Mouse (Mus musculus): ENCODE results near the gene Ms4a6d. TPM values are rescaled to one million over a fixed set of nuclear protein-coding genes. Genes with fewer than 3 reads are reported as not detected.

The Ms4a6d gene
- polyA plus RNA-seq (2014; fragmentation: Nextera tagmentation; extraction: Ambion mirVana), result 1.9 and 3.5 TPM in 2 replicates

DNA sequence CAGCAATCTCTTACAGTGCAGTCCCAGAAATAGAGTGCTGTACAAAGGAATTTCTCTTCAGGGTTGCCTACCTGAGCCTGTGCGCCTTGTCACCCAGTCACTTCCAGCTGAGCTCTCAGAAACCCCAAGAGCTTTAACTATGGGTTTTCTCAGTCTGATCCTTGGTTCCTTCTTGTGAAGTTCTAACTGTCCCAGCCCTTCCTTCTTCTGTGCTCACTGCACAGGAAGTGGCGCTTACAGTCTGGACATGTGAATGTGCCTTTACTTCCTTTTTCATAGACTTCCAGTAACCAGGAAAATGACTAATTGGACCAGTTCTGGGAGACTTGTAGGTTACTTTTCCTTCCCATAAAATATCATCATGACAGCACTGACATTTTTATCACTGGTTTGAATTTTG is at the start of gene Ms4a6d:
Gene Ms4a6d, minus strand, starts transcription at position 247 of the 400 bp plus-strand sequence.
- DNase-seq (ENCODE audit: low spot score) (no peak), ATAC-seq (ENCODE audit: insufficient read depth, low FRiP score, low TSS enrichment) (no peak)
- H3K27ac ChIP-seq (ENCODE audit: low read depth, low read length), result no peak within 1 kb of the TSS
- H3K4me2 ChIP-seq (ENCODE audit: low read depth), result no peak within 1 kb of the TSS
- no peaks in the 10 kb centered on the region for H3K27me3 ChIP-seq (ENCODE audit: control insufficient read depth, insufficient read depth, low read length)
- no peak within 1 kb of the TSS for H3K4me3 ChIP-seq (ENCODE audit: low read depth, low read length)
- no peak within 1 kb of the TSS for H3K9ac ChIP-seq (ENCODE audit: low read length)
- WGBS, result 90% methylated on average over 2 of the region's 2 CpGs
- H3K4me1 ChIP-seq (ENCODE audit: control insufficient read depth, insufficient read depth, low read length), result no peaks in the 10 kb centered on the region
- H3K36me3 ChIP-seq (ENCODE audit: control insufficient read depth, insufficient read depth, low read length), result no peaks in the 10 kb centered on the region
- H3K9me3 ChIP-seq (ENCODE audit: control insufficient read depth, low read length), result no peaks in the 10 kb centered on the region

DNA sequence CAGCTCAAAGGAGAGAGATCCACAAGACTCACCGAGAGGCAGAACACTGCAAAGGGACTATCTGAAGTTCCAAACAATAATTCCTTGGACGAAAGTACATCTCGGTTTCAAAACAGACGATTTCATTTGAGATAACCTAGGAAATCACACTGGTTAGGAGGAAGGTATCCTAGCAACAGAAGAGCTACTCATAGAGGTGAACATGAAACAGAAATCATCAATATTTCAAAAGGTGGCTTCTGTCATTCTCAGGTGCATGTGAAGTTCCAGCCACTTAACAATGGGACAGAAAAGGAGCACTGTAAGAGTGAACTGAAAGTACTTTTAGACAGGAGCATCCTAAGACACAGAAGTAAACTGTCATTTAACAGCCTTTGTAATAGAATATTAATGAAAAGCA is 44.9 kb upstream of the Ms4a6d start:
- ATAC-seq (ENCODE audit: insufficient read depth, low FRiP score, low TSS enrichment), result no peak
- no peak overlapping the region for H3K27ac ChIP-seq (ENCODE audit: low read depth, low read length)
- H3K9me3 ChIP-seq (ENCODE audit: control insufficient read depth, low read length), result no peaks in the 10 kb centered on the region
- no peak overlapping the region for H3K9ac ChIP-seq (ENCODE audit: low read length)
- no peaks in the 10 kb centered on the region for H3K27me3 ChIP-seq (ENCODE audit: control insufficient read depth, insufficient read depth, low read length)
- H3K4me2 ChIP-seq (ENCODE audit: low read depth), result no peak overlapping the region
- H3K4me3 ChIP-seq (ENCODE audit: low read depth, low read length), result no peak overlapping the region
- DNase-seq (ENCODE audit: low spot score), result no peak
- no peaks in the 10 kb centered on the region for H3K36me3 ChIP-seq (ENCODE audit: control insufficient read depth, insufficient read depth, low read length)
- H3K4me1 ChIP-seq (ENCODE audit: control insufficient read depth, insufficient read depth, low read length), result no peaks in the 10 kb centered on the region
- WGBS, result 84% methylated on average over 4 of the region's 4 CpGs

GRCm38 (mm10) chr19:11646166-11646565 is 41.5 kb upstream of the Ms4a6d start:
- no peak for ATAC-seq (ENCODE audit: insufficient read depth, low FRiP score, low TSS enrichment)
- no peak for DNase-seq (ENCODE audit: low spot score)
- no peak overlapping the region for H3K4me3 ChIP-seq (ENCODE audit: low read depth, low read length)
- no peak overlapping the region for H3K4me2 ChIP-seq (ENCODE audit: low read depth)
- H3K9ac ChIP-seq (ENCODE audit: low read length), result no peak overlapping the region
- H3K9me3 ChIP-seq (ENCODE audit: control insufficient read depth, low read length), result no peaks in the 10 kb centered on the region
- no peaks in the 10 kb centered on the region for H3K36me3 ChIP-seq (ENCODE audit: control insufficient read depth, insufficient read depth, low read length)
- H3K27ac ChIP-seq (ENCODE audit: low read depth, low read length), result no peak overlapping the region
- no peaks in the 10 kb centered on the region for H3K4me1 ChIP-seq (ENCODE audit: control insufficient read depth, insufficient read depth, low read length)
- WGBS, result 80% methylated on average over 3 of the region's 3 CpGs
- H3K27me3 ChIP-seq (ENCODE audit: control insufficient read depth, insufficient read depth, low read length), result no peaks in the 10 kb centered on the region

DNA sequence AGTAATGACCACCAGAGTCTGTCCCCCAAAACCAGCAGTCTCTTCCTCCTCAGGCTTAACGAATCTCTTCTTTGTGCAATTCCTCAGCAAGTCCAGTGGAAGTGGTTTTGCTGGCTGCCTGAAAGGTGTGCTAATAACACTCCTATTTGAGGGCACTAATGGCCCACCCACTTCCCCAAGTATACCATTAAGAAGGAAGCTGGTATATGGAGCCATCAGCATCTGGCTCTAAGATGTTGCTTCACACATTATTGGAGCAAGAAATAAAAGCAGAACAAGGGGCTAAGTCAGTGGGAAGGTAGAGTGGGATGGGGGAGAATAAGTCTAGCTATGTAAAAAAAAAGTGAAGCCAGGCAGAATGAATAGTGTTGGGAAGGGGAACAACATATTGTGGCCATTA is 36.1 kb upstream of the Ms4a6d start, which contains the start of gene Ms4a3:
Gene Ms4a3, minus strand, starts transcription at position 120 of the 400 bp plus-strand sequence.
- Histone ChIP-seq H3K9ac (ENCODE audit: low read length) (no peak within 1 kb of the TSS), H3K9me3 (ENCODE audit: control insufficient read depth, low read length) (no peaks in the 10 kb centered on the region), H3K27ac (ENCODE audit: low read depth, low read length) (no peak within 1 kb of the TSS), H3K4me2 (ENCODE audit: low read depth) (no peak within 1 kb of the TSS), H3K4me1 (ENCODE audit: control insufficient read depth, insufficient read depth, low read length) (no peaks in the 10 kb centered on the region), H3K4me3 (ENCODE audit: low read depth, low read length) (no peak within 1 kb of the TSS), H3K27me3 (ENCODE audit: control insufficient read depth, insufficient read depth, low read length) (no peaks in the 10 kb centered on the region), H3K36me3 (ENCODE audit: control insufficient read depth, insufficient read depth, low read length) (no peaks in the 10 kb centered on the region)
- ATAC-seq (ENCODE audit: insufficient read depth, low FRiP score, low TSS enrichment) (no peak), DNase-seq (ENCODE audit: low spot score) (no peak)
- 70% methylated on average over 1 of the region's 1 CpGs for WGBS

- H3K4me1 ChIP-seq (ENCODE audit: control insufficient read depth, insufficient read depth, low read length), result no peaks in the 10 kb centered on the region
- H3K4me2 ChIP-seq (ENCODE audit: low read depth), result no peak overlapping the region
- DNase-seq (ENCODE audit: low spot score) (no peak), ATAC-seq (ENCODE audit: insufficient read depth, low FRiP score, low TSS enrichment) (no peak)
- no peak overlapping the region for H3K4me3 ChIP-seq (ENCODE audit: low read depth, low read length)
- H3K27ac ChIP-seq (ENCODE audit: low read depth, low read length), result no peak overlapping the region
- 72% methylated on average over 4 of the region's 4 CpGs for WGBS
- no peaks in the 10 kb centered on the region for H3K9me3 ChIP-seq (ENCODE audit: control insufficient read depth, low read length)
- no peaks in the 10 kb centered on the region for H3K36me3 ChIP-seq (ENCODE audit: control insufficient read depth, insufficient read depth, low read length)
- H3K9ac ChIP-seq (ENCODE audit: low read length), result no peak overlapping the region
- H3K27me3 ChIP-seq (ENCODE audit: control insufficient read depth, insufficient read depth, low read length), result no peaks in the 10 kb centered on the region
These were observed 34.4 kb upstream of the Ms4a6d start for GRCm38 (mm10) chr19:11639038-11639437.

- 81% methylated on average over 5 of the region's 5 CpGs for WGBS
- no peak for ATAC-seq (ENCODE audit: insufficient read depth, low FRiP score, low TSS enrichment)
These were observed 30.9 kb upstream of the Ms4a6d start for GRCm38 (mm10) chr19:11635572-11635971.

GRCm38 (mm10) chr19:11634330-11634729 is 29.7 kb upstream of the Ms4a6d start:
- WGBS, result 82% methylated on average over 2 of the region's 2 CpGs
- H3K4me3 ChIP-seq (ENCODE audit: low read depth, low read length), result no peak overlapping the region
- no peaks in the 10 kb centered on the region for H3K27me3 ChIP-seq (ENCODE audit: control insufficient read depth, insufficient read depth, low read length)
- H3K9ac ChIP-seq (ENCODE audit: low read length), result no peak overlapping the region
- H3K4me1 ChIP-seq (ENCODE audit: control insufficient read depth, insufficient read depth, low read length), result no peaks in the 10 kb centered on the region
- H3K4me2 ChIP-seq (ENCODE audit: low read depth), result no peak overlapping the region
- H3K27ac ChIP-seq (ENCODE audit: low read depth, low read length), result no peak overlapping the region
- H3K36me3 ChIP-seq (ENCODE audit: control insufficient read depth, insufficient read depth, low read length), result no peaks in the 10 kb centered on the region
- H3K9me3 ChIP-seq (ENCODE audit: control insufficient read depth, low read length), result no peaks in the 10 kb centered on the region
- DNase-seq (ENCODE audit: low spot score) (no peak), ATAC-seq (ENCODE audit: insufficient read depth, low FRiP score, low TSS enrichment) (no peak)

More at GRCm38 (mm10) chr19:11635572-11635971, 30.9 kb upstream of the Ms4a6d start:
- H3K4me2 ChIP-seq (ENCODE audit: low read depth), result no peak overlapping the region
- H3K27me3 ChIP-seq (ENCODE audit: control insufficient read depth, insufficient read depth, low read length), result no peaks in the 10 kb centered on the region
- no peak for DNase-seq (ENCODE audit: low spot score)
- no peak overlapping the region for H3K9ac ChIP-seq (ENCODE audit: low read length)
- no peaks in the 10 kb centered on the region for H3K4me1 ChIP-seq (ENCODE audit: control insufficient read depth, insufficient read depth, low read length)
- H3K9me3 ChIP-seq (ENCODE audit: control insufficient read depth, low read length), result no peaks in the 10 kb centered on the region
- no peak overlapping the region for H3K4me3 ChIP-seq (ENCODE audit: low read depth, low read length)
- no peak overlapping the region for H3K27ac ChIP-seq (ENCODE audit: low read depth, low read length)
- no peaks in the 10 kb centered on the region for H3K36me3 ChIP-seq (ENCODE audit: control insufficient read depth, insufficient read depth, low read length)

- no peak overlapping the region for H3K4me2 ChIP-seq (ENCODE audit: low read depth)
- DNase-seq (ENCODE audit: low spot score) (no peak), ATAC-seq (ENCODE audit: insufficient read depth, low FRiP score, low TSS enrichment) (no peak)
- H3K9me3 ChIP-seq (ENCODE audit: control insufficient read depth, low read length), result no peaks in the 10 kb centered on the region
- no peak overlapping the region for H3K9ac ChIP-seq (ENCODE audit: low read length)
- no peaks in the 10 kb centered on the region for H3K27me3 ChIP-seq (ENCODE audit: control insufficient read depth, insufficient read depth, low read length)
- H3K27ac ChIP-seq (ENCODE audit: low read depth, low read length), result no peak overlapping the region
- H3K36me3 ChIP-seq (ENCODE audit: control insufficient read depth, insufficient read depth, low read length), result no peaks in the 10 kb centered on the region
- no peaks in the 10 kb centered on the region for H3K4me1 ChIP-seq (ENCODE audit: control insufficient read depth, insufficient read depth, low read length)
- no peak overlapping the region for H3K4me3 ChIP-seq (ENCODE audit: low read depth, low read length)
- 91% methylated on average over 1 of the region's 1 CpGs for WGBS
These were observed 29.1 kb upstream of the Ms4a6d start for GRCm38 (mm10) chr19:11633732-11634131.

- no peak overlapping the region for H3K9ac ChIP-seq (ENCODE audit: low read length)
- no peak overlapping the region for H3K4me2 ChIP-seq (ENCODE audit: low read depth)
- H3K27ac ChIP-seq (ENCODE audit: low read depth, low read length), result no peak overlapping the region
- no peak for ATAC-seq (ENCODE audit: insufficient read depth, low FRiP score, low TSS enrichment)
- H3K4me3 ChIP-seq (ENCODE audit: low read depth, low read length), result no peak overlapping the region
- H3K27me3 ChIP-seq (ENCODE audit: control insufficient read depth, insufficient read depth, low read length), result no peaks in the 10 kb centered on the region
- H3K36me3 ChIP-seq (ENCODE audit: control insufficient read depth, insufficient read depth, low read length), result no peaks in the 10 kb centered on the region
- 57% methylated on average over 5 of the region's 5 CpGs for WGBS
- DNase-seq (ENCODE audit: low spot score), result no peak
- no peaks in the 10 kb centered on the region for H3K9me3 ChIP-seq (ENCODE audit: control insufficient read depth, low read length)
- H3K4me1 ChIP-seq (ENCODE audit: control insufficient read depth, insufficient read depth, low read length), result no peaks in the 10 kb centered on the region
These were observed 20.6 kb upstream of the Ms4a6d start for GRCm38 (mm10) chr19:11625231-11625630.

Data from neural tube, embryonic 11.5 days (tissue).